Mouse (Mus musculus): Measurements from ENCODE around the gene Zfp972.
A peak's percentile ranks its signal among the peaks of the same experiment; 100 is the strongest.
"Not testable (repeated sequence)": the region's sequence is repeated elsewhere in the genome, so short reads cannot be mapped to it uniquely, and the experiment has no call there.

Gene Zfp972

GRCm38 (mm10) chr2:177925563-177926103, at the start of gene Zfp972:
TSS of gene Zfp972 (minus strand) at chr2:177925613.
- DNase-seq (ENCODE audit: low read depth, low spot score), result peak; percentile 60

GRCm38 (mm10) chr2:177974814-177975213, 49.4 kb upstream of the Zfp972 start:
- not testable (repeated sequence) for DNase-seq (ENCODE audit: low read depth, low spot score)

- peak; percentile 55 for DNase-seq (ENCODE audit: low read depth, low spot score)
Measured at GRCm38 (mm10) chr2:177957145-177957544, 31.7 kb upstream of the Zfp972 start, which contains the start of gene Gm14326. TSS of gene Gm14326 (minus strand) at chr2:177957297.

GRCm38 (mm10) chr2:177956734-177957133, 31.3 kb upstream of the Zfp972 start:
- DNase-seq (ENCODE audit: low read depth, low spot score), result not testable (repeated sequence)

- DNase-seq (ENCODE audit: low read depth, low spot score), result not testable (repeated sequence)
Measured at GRCm38 (mm10) chr2:177903276-177903675, 22.1 kb downstream of the Zfp972 start.

GRCm38 (mm10) chr2:177898171-177898570, 27.2 kb downstream of the Zfp972 start:
- DNase-seq (ENCODE audit: low read depth, low spot score), result not testable (repeated sequence)

- not testable (repeated sequence) for DNase-seq (ENCODE audit: low read depth, low spot score)
Measured at GRCm38 (mm10) chr2:177897046-177897578, 28.3 kb downstream of the Zfp972 start, which contains the start of gene Gm14327. TSS of gene Gm14327 (plus strand) at chr2:177897096.

- DNase-seq (ENCODE audit: low read depth, low spot score), result not testable (repeated sequence)
Measured at GRCm38 (mm10) chr2:177887743-177888142, 37.7 kb downstream of the Zfp972 start.

- not testable (repeated sequence) for DNase-seq (ENCODE audit: low read depth, low spot score)
Measured at GRCm38 (mm10) chr2:177862254-177862653, 63.2 kb downstream of the Zfp972 start.
